Mouse (Mus musculus) stomach, embryonic 14.5 days (tissue): ENCODE data around the gene Arfgap1. TPM values are rescaled to one million over a fixed set of nuclear protein-coding genes. Genes with fewer than 3 reads are reported as not detected.

Experiments used
- ATAC-seq: fragments of 200-750 bp; cut with Nextera tagmentation; 2 replicates; pipeline ENCODE4 v1.8.0; 2017; ENCODE audit warnings: low read depth, moderate TSS enrichment; ENCODE audit not compliant: insufficient number of reproducible peaks, insufficient read depth, low FRiP score
- H3K27ac ChIP-seq: fragments of 300-500 bp; sonication (generic); 2 replicates; pipeline ENCODE4 v1.5.1; 2014; ENCODE audit warnings: mild to moderate bottlenecking, low read length, moderate library complexity, mixed read lengths
- H3K27me3 ChIP-seq: fragments of 300-500 bp; sonication (generic); 2 replicates; pipeline ENCODE4 v1.6.1; 2014; ENCODE audit warnings: low read length, control low read depth, mixed read lengths; ENCODE audit not compliant: control insufficient read depth, insufficient read depth
- H3K36me3 ChIP-seq: fragments of 300-500 bp; sonication (generic); 2 replicates; pipeline ENCODE4 v1.6.1; 2014; ENCODE audit warnings: mild to moderate bottlenecking, control low read depth, low read length, moderate library complexity, mixed read lengths; ENCODE audit not compliant: control insufficient read depth, insufficient read depth
- H3K4me1 ChIP-seq: fragments of 300-500 bp; sonication (generic); 2 replicates; pipeline ENCODE4 v1.6.1; 2014; ENCODE audit warnings: low read length, control low read depth, mixed read lengths; ENCODE audit not compliant: control insufficient read depth, insufficient read depth
- H3K4me2 ChIP-seq: fragments of 300-500 bp; sonication (generic); replicated peaks from 2 replicates; pipeline ENCODE4 v1.6.1; 2014; ENCODE audit warnings: low read depth, low read length, control low read depth
- H3K4me3 ChIP-seq: fragments of 300-500 bp; sonication (generic); 2 replicates; pipeline ENCODE4 v1.5.1; 2014; ENCODE audit warnings: low read depth, low read length, control low read depth
- H3K9ac ChIP-seq: fragments of 300-500 bp; sonication (generic); replicated peaks from 2 replicates; pipeline ENCODE4 v1.6.1; 2014; ENCODE audit warnings: low read depth, mild to moderate bottlenecking, control low read depth, low read length, moderate library complexity, mixed read lengths
- H3K9me3 ChIP-seq: fragments of 300-500 bp; sonication (generic); 2 replicates; pipeline ENCODE4 v1.6.1; 2016; ENCODE audit warnings: low read depth, low read length, control low read depth; ENCODE audit not compliant: control insufficient read depth
- WGBS: fragments of 180-500 bp; shearing (Covaris S2); extraction: QIAGEN DNeasy Blood & Tissue Kit; methylation state at CpG from one replicate; pipeline ENCODE4 v1.1.7; 2014; 5-methylcytosine and 5-hydroxymethylcytosine counted together
- polyA plus RNA-seq: library from polyadenylated mRNA; unstranded; fragments of >200 nt; fragmentation: Nextera tagmentation; extraction: Ambion mirVana; gene quantifications from 2 replicates; pipeline ENCODE4 v1.2.1, GENCODE M21; 2014

The Arfgap1 gene
- polyA plus RNA-seq, 1 experiment from 2014 or later: 90.4 TPM

- 70% methylated on average over 1 of the region's 1 CpGs for WGBS
- H3K4me3 ChIP-seq: no peak overlapping the region
- no peaks in the 10 kb centered on the region for H3K4me1 ChIP-seq
- no peaks in the 10 kb centered on the region for H3K27me3 ChIP-seq
- ATAC-seq: no peak
- no peak overlapping the region for H3K4me2 ChIP-seq
- H3K9me3 ChIP-seq: no peaks in the 10 kb centered on the region
- H3K36me3 ChIP-seq: no peaks in the 10 kb centered on the region
- H3K9ac ChIP-seq: no peak overlapping the region
- H3K27ac ChIP-seq: no peak overlapping the region
Observed at GRCm38 (mm10) chr2:180988948-180989347, 21.9 kb downstream of the Arfgap1 start.

DNA sequence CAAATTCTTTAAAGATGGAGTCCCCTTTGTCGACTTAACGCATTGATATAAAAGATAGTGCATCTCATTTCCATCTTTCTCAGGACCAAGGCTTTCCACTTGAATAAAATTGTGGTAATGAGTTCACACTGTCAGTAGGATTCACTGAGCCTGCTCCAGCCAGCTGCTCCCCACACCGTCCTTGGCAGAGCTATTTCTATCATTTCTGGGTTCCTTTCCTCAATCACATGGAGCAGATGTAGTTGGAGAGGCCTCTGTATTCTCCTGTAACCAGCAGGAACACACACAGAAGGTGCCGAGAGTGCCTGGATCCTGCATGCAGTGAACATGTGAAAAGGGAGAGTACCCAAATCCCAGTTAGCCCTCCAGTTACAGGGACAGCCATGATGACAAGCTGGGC, 23.3 kb downstream of the Arfgap1 start:
- Histone ChIP-seq H3K27ac (no peak overlapping the region), H3K9ac (no peak overlapping the region), H3K36me3 (no peaks in the 10 kb centered on the region), H3K4me2 (no peak overlapping the region), H3K9me3 (no peaks in the 10 kb centered on the region), H3K4me3 (no peak overlapping the region), H3K27me3 (no peaks in the 10 kb centered on the region), H3K4me1 (no peaks in the 10 kb centered on the region)
- 78% methylated on average over 4 of the region's 4 CpGs for WGBS
- no peak for ATAC-seq

- Histone ChIP-seq H3K27me3 (no peaks in the 10 kb centered on the region), H3K4me2 (no peak overlapping the region), H3K27ac (no peak overlapping the region), H3K36me3 (no peaks in the 10 kb centered on the region), H3K9me3 (no peaks in the 10 kb centered on the region), H3K4me3 (no peak overlapping the region), H3K9ac (no peak overlapping the region), H3K4me1 (no peaks in the 10 kb centered on the region)
- ATAC-seq: no peak
- 77% methylated on average over 2 of the region's 2 CpGs for WGBS
Observed at GRCm38 (mm10) chr2:180994360-180994759, 27.3 kb downstream of the Arfgap1 start.

GRCm38 (mm10) chr2:180995457-180995856, 28.4 kb downstream of the Arfgap1 start:
- Histone ChIP-seq H3K4me2 (no peak overlapping the region), H3K9ac (no peak overlapping the region), H3K36me3 (no peaks in the 10 kb centered on the region), H3K4me1 (no peaks in the 10 kb centered on the region), H3K4me3 (no peak overlapping the region), H3K27ac (no peak overlapping the region), H3K9me3 (no peaks in the 10 kb centered on the region), H3K27me3 (no peaks in the 10 kb centered on the region)
- 80% methylated on average over 4 of the region's 4 CpGs for WGBS
- ATAC-seq: no peak

GRCm38 (mm10) chr2:180996436-180996835, 29.4 kb downstream of the Arfgap1 start:
- Histone ChIP-seq H3K27ac (no peak overlapping the region), H3K36me3 (no peaks in the 10 kb centered on the region), H3K4me3 (no peak overlapping the region), H3K4me1 (no peaks in the 10 kb centered on the region), H3K27me3 (no peaks in the 10 kb centered on the region), H3K9ac (no peak overlapping the region), H3K9me3 (no peaks in the 10 kb centered on the region), H3K4me2 (no peak overlapping the region)
- peak; percentile 42; the same call in 1 of the 2 replicates for ATAC-seq
- 8% methylated on average over 5 of the region's 5 CpGs for WGBS

DNA sequence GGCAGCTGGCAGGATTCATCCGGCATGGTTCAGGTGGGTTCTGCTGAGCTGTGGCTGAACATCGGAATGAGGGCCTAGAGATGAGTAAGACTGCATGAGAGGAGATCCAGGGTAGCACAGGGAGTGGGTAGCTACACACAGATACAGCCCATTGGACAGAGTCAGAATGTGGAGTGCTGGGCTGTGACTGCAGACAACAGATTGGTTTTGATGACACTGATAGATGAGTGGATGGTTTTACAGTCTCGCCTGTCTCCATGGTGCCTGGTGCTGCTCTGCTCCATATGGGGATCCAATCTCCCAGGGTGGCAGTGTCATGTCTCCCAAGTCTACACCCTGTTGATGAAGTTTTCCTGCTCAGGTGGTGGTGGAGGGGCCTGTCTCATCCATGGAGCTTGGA, 29.9 kb downstream of the Arfgap1 start:
- Histone ChIP-seq H3K4me3 (no peak overlapping the region), H3K4me1 (no peaks in the 10 kb centered on the region), H3K36me3 (no peaks in the 10 kb centered on the region), H3K27me3 (no peaks in the 10 kb centered on the region), H3K27ac (no peak overlapping the region), H3K4me2 (no peak overlapping the region), H3K9ac (no peak overlapping the region), H3K9me3 (no peaks in the 10 kb centered on the region)
- 76% methylated on average over 3 of the region's 3 CpGs for WGBS
- no peak for ATAC-seq

DNA sequence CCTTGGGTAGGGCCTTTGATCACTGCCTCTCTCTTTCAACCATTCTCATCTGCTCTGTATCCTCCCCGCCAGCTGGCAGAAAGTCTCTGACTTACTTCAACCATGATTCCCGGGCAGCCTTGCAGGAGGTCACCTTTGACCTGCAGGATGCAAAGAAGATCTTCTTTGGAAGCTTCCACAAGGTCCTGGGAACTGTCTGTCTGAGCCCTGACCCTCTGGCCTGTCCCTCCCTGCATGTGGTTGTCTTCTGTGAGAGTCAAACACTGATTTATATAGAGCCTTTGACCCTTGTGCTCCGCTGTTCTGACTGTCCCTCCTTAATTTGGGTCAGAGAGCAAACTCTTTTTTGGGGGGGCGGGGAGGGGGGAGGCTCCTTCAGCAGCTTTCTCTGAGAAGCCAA, 40.0 kb downstream of the Arfgap1 start:
- Histone ChIP-seq H3K4me3 (no peak overlapping the region), H3K9ac (no peak overlapping the region), H3K27ac (no peak overlapping the region), H3K4me1 (no peaks in the 10 kb centered on the region), H3K36me3 (no peaks in the 10 kb centered on the region), H3K4me2 (no peak overlapping the region), H3K27me3 (no peaks in the 10 kb centered on the region), H3K9me3 (no peaks in the 10 kb centered on the region)
- WGBS: 42% methylated on average over 4 of the region's 4 CpGs
- no peak for ATAC-seq

- Histone ChIP-seq H3K9me3 (no peaks in the 10 kb centered on the region), H3K27ac (no peak overlapping the region), H3K27me3 (no peaks in the 10 kb centered on the region), H3K4me1 (no peaks in the 10 kb centered on the region), H3K4me2 (no peak overlapping the region), H3K9ac (no peak overlapping the region), H3K36me3 (no peaks in the 10 kb centered on the region), H3K4me3 (no peak overlapping the region)
- no peak for ATAC-seq
- WGBS: 86% methylated on average over 5 of the region's 5 CpGs
Observed at GRCm38 (mm10) chr2:181008339-181008738, 41.3 kb downstream of the Arfgap1 start.

GRCm38 (mm10) chr2:181031406-181031934, 64.4 kb downstream of the Arfgap1 start:
- Histone ChIP-seq H3K4me3 (no peak overlapping the region), H3K27me3 (no peaks in the 10 kb centered on the region), H3K4me2 (no peak overlapping the region), H3K9ac (no peak overlapping the region), H3K27ac (no peak overlapping the region), H3K36me3 (no peaks in the 10 kb centered on the region), H3K9me3 (no peaks in the 10 kb centered on the region), H3K4me1 (no peaks in the 10 kb centered on the region)
- 85% methylated on average over 11 of the region's 11 CpGs for WGBS
- ATAC-seq: no peak
